Mouse (Mus musculus) ZHBTc4 (cell line): Measurements from ENCODE around the gene Tmf1.

ENCODE experiments used
- DNase-seq: peaks from one replicate; pipeline ENCODE4 v3.0.0-alpha.2; 2011; ENCODE audit warnings: low read depth, low spot score

Gene Tmf1

DNA sequence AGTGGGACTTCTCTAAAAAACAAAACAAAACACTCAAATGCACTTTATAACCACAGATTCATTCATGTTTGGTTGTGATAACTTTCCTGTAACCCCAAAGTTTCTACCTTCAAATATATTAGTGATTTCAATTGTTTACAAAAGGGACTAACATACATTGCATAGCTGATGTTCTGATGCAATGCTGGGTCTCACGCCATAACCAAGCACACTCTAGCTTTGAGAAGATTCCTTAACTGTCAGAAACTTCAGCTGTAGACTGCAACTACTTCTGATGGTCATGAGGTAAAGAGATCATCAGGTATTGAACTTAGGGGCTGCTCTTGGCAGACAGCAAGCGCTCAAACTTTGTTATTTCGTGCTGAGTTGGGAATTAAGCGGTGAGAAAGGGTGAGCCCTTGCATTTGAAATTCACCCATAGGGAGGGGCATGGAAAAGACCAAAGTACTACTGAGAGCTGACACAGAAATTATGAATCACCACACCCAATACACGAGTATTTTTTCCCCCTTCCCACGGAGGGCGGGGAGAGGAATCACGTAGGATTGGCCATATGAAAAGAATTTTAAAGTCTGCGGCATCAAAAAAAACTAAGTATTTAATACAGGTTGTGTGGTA is 25.4 kb upstream of the Tmf1 start:
- DNase-seq: no peak

GRCm38 (mm10) chr6:97202477-97202876 is 23.6 kb upstream of the Tmf1 start:
- no peak for DNase-seq

- no peak for DNase-seq
Observed at GRCm38 (mm10) chr6:97200437-97200836, 21.5 kb upstream of the Tmf1 start.

DNA sequence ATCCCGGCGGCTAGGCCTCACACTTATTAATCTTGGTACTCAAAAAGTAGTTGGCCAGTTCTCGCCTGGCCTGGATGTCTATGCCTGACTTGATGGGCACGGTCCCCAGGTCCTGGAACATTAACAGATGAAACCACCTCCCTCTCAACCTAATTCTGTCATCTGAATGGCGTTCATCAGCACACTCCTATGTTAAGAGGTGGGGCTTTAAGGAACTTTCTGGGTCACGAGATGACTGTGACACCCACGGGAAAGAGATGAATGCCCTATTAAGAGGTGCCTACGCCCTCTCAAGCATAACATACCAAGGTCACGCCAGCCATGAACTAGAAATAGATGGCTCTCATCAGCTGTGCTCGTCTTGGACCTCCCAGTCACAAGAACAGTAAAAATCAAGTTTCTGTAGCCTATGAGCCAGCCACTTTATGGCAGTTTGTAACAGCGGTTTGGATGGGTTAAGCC is 476 bp upstream of the Tmf1 start:
- DNase-seq: peak; percentile 76

GRCm38 (mm10) chr6:97175716-97176115 is 3.2 kb downstream of the Tmf1 start:
- no peak for DNase-seq

- no peak for DNase-seq
Observed at GRCm38 (mm10) chr6:97150156-97150555, 28.8 kb downstream of the Tmf1 start.

DNA sequence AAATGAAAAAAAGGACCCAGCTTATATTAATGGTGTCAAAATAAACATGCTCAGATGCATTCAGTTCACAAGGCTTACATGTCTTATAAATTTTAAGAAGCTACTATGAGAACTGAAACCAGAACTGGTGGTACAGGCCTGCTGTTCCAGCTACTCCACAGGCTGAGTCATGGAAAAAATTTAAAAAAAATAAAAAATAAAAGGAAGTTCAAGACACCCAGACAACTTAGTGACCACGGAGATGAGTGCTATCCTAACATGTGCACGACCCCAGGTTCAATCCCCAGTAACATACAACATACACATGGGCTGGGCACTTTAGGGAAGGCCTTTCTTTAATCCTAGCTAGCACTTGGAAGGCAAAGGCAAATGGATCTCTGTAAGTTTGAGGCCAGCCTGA is 29.2 kb downstream of the Tmf1 start:
- DNase-seq: no peak

GRCm38 (mm10) chr6:97148383-97149251 is 30.3 kb downstream of the Tmf1 start, which contains the start of gene Eogt:
Gene Eogt (minus strand): TSS chr6:97149182.
- DNase-seq: peak; percentile 92

DNA sequence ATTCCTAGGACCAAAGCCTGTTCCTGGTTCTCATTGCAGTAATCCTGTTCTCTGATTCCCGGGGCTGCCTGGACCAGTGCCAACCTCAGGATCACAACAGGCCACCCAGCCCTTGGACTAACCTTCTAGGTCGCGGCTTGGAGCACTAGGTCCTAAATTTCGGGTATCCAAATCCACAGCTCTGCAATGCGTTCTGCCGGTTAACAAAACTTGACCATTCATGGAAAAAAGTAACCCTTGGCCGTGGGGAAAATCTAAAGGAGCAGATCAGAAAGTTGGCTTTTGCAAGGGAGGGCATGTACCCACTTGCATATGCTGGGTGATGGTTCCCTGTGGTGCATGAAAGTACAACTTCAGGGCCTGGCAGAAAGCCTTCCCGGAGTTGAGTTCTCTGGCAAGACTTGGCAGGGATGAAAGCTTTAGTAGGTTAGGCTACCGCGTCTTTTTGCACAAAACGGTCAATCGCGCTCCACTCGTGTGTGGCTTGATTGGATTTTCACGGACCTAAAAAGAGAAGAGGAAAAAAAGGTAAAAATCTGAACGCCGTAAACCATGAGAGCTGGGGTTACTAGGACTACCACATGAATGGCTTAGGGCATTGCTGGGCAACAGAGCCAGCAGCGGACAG is 31.1 kb downstream of the Tmf1 start:
- DNase-seq: peak; percentile 36

- DNase-seq: no peak
Observed at GRCm38 (mm10) chr6:97145156-97145555, 33.8 kb downstream of the Tmf1 start.

- DNase-seq: peak; percentile 41
Observed at GRCm38 (mm10) chr6:97144359-97144758, 34.6 kb downstream of the Tmf1 start.

GRCm38 (mm10) chr6:97142611-97143010 is 36.3 kb downstream of the Tmf1 start:
- no peak for DNase-seq

- DNase-seq: peak; percentile 51
Observed at GRCm38 (mm10) chr6:97141811-97142210, 37.1 kb downstream of the Tmf1 start.

GRCm38 (mm10) chr6:97132707-97133303 is 46.1 kb downstream of the Tmf1 start:
- no peak for DNase-seq

DNA sequence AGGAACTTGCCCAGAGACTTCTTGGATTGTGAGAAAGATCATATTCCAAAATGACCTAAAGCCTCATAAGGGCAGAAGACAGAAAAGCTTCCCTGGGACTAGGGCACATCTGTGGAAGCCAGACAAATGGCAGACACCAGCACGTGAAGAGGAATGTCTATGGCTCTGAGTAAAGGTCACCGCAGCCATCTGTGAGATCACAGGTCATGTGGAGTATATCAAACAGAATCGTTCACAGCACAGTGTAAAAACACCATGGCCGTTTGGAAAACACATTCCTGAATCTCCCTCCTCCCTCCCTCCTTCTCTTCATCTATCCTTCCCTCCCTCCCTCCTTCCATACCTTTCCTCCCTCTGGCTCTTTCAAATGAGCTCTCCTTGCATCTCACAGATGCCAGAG is 47.1 kb downstream of the Tmf1 start:
- no peak for DNase-seq

DNA sequence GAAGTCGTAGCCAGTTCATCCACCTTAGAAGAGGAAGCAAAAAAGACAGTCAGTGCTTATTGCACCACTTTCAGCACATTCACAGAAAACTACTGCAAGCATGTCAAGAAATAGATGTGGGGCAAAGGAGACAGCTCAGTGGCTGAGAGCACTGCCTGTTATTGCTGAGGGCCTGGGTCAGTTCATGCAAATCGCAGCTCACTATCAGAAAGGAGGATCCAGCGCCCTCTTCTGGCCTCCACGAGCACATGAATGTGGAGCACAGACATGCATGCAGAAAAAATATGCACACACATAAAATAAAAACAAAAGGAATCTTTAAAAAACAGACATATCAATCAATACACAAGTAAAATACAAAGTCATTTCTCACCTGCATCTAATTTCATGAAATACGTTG is 47.9 kb downstream of the Tmf1 start:
- DNase-seq: peak; percentile 72

GRCm38 (mm10) chr6:97124336-97125010 is 54.4 kb downstream of the Tmf1 start:
- DNase-seq: no peak

DNA sequence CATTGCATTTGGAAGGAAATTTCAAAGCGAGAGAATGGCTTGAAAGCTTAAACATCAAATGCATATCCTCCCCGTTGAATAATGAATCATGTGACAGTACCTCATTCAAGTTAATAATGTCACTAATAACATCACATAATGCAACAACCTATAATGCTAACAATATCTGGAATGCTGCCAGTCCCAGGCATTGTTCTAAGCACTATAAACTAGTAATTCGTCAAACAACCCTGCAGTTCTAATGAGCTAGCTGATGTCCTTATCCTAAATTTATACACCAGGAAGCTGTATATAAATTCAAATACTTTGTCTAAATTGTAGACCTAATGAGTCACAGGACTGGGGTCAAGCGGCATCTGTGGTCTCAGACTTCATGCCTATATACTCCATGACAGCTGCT is 58.0 kb downstream of the Tmf1 start:
- no peak for DNase-seq

GRCm38 (mm10) chr6:97118327-97118726 is 60.6 kb downstream of the Tmf1 start:
- DNase-seq: no peak

- no peak for DNase-seq
Observed at GRCm38 (mm10) chr6:97116896-97117295, 62.0 kb downstream of the Tmf1 start.

GRCm38 (mm10) chr6:97114821-97115220 is 64.1 kb downstream of the Tmf1 start:
- DNase-seq: peak; percentile 47
